Mouse (Mus musculus) thymus, adult 2 months (tissue): ENCODE data around the gene Sox18.

ENCODE experiments used
- CTCF ChIP-seq: fragments of 200-500 bp; IDR thresholded peaks from 2 replicates; pipeline ENCODE4 v1.5.1; 2012; ENCODE audit warnings: mild to moderate bottlenecking, control low read depth, low read length, moderate library complexity, borderline replicate concordance; ENCODE audit not compliant: control insufficient read depth, poor library complexity, insufficient read depth; ENCODE audit errors: extremely low read depth
- POLR2A ChIP-seq: fragments of 200-500 bp; IDR thresholded peaks from 2 replicates; pipeline ENCODE4 v1.6.1; 2012; ENCODE audit warnings: mild to moderate bottlenecking, low read length, control low read depth, moderate library complexity; ENCODE audit not compliant: control insufficient read depth, poor library complexity, insufficient read depth; ENCODE audit errors: extremely low read depth

GRCm38 (mm10) chr2:181677755-181678098 is 6.3 kb upstream of the Sox18 start:
- TF ChIP-seq POLR2A = no peak
- no peak for TF ChIP-seq CTCF
